Mouse (Mus musculus) spleen, adult 2 months (tissue): ENCODE results near the gene Trim31. TPM values are rescaled to one million over a fixed set of nuclear protein-coding genes. Genes with fewer than 3 reads are reported as not detected.

Experiments
- DNase-seq, 2 experiments: peaks; one replicate each; pipeline versions ENCODE4 v3.0.0 to v3.0.0-alpha.2; 2012 to 2021; ENCODE audit warnings: low spot score in 2 of 2, low read depth in 1 of 2
- H3K27ac ChIP-seq: fragments of 200-500 bp; 2 replicates; pipeline ENCODE4 v1.5.1; 2012; ENCODE audit warnings: low read length, inconsistent platforms; ENCODE audit not compliant: insufficient read depth
- H3K27me3 ChIP-seq: fragments of 200-500 bp; 2 replicates; pipeline ENCODE4 v1.6.1; 2012; ENCODE audit warnings: mild to moderate bottlenecking, moderate library complexity, low read length, inconsistent platforms; ENCODE audit not compliant: control insufficient read depth, insufficient read depth
- H3K36me3 ChIP-seq: fragments of 200-500 bp; 2 replicates; pipeline ENCODE4 v1.6.1; 2012; ENCODE audit warnings: mild to moderate bottlenecking, low read length, inconsistent platforms; ENCODE audit not compliant: control insufficient read depth, insufficient read depth
- H3K4me1 ChIP-seq: fragments of 200-500 bp; 2 replicates; pipeline ENCODE4 v1.6.1; 2011; ENCODE audit warnings: inconsistent platforms; ENCODE audit not compliant: control insufficient read depth, insufficient read depth, insufficient read length
- H3K4me3 ChIP-seq: fragments of 200-500 bp; 2 replicates; pipeline ENCODE4 v1.5.1; 2011; ENCODE audit warnings: mild to moderate bottlenecking, inconsistent platforms; ENCODE audit not compliant: insufficient read depth, insufficient read length; ENCODE audit errors: extremely low read depth
- CTCF ChIP-seq: fragments of 200-500 bp; IDR thresholded peaks from 2 replicates; pipeline ENCODE4 v1.5.1; 2011; ENCODE audit warnings: mild to moderate bottlenecking, inconsistent platforms; ENCODE audit not compliant: insufficient read depth, insufficient read length, insufficient replicate concordance; ENCODE audit errors: extremely low read depth
- POLR2A ChIP-seq: fragments of 200-500 bp; IDR thresholded peaks from 2 replicates; pipeline ENCODE4 v1.6.1; 2011; ENCODE audit warnings: low read depth, low read length, inconsistent platforms
- WGBS: fragments of 180-500 bp; shearing (Covaris S2); methylation state at CpG from one replicate; pipeline ENCODE4 v1.1.7; 2018; 5-methylcytosine and 5-hydroxymethylcytosine counted together
- polyA plus RNA-seq: library from polyadenylated mRNA; depleted of rRNA; stranded (reverse); fragments of >200 nt; gene quantifications from 2 replicates; pipeline ENCODE4 v1.2.3, GENCODE M21; 2012; rRNA removed

Trim31 gene
- not detected in 2 replicates for polyA plus RNA-seq

DNA sequence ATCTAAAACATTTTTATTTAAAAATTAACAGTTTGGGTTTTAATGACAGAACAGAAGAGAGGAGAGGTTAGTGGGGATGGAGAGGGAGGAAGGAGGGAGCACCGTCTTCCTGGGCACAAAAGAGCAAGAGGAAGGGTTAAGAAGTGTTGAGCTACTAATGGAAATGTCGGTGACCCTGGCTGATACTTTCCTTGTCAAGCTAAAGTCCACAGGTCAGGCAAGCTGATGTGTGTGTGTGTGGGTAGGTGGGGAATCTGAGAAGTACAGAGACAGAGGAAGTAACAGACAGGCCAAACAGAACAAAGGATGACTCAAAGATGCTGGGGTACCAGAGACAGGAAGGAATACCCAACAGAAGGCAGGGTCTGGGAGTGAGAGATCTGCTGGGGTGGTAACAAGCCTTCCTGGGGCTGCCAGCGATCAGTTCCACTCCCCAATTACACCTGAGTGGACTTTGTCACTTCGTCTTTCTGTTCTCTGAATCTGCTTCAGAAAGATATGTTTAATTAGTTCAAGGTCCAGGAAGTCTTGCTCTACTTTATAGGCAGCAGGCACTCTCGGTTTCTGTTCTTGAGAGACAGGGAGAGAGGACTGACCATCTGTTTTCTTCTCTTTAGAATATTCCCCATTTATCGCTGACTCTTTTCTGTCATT, at the start of gene Trim31:
Trim31 (plus strand) TSS at position 567 of the 654 bp plus-strand sequence.
- WGBS = 69% methylated on average over 6 of the region's 6 CpGs
- no peak within 1 kb of the TSS for H3K4me3 ChIP-seq
- TF ChIP-seq POLR2A = no peak
- no peak for TF ChIP-seq CTCF

DNA sequence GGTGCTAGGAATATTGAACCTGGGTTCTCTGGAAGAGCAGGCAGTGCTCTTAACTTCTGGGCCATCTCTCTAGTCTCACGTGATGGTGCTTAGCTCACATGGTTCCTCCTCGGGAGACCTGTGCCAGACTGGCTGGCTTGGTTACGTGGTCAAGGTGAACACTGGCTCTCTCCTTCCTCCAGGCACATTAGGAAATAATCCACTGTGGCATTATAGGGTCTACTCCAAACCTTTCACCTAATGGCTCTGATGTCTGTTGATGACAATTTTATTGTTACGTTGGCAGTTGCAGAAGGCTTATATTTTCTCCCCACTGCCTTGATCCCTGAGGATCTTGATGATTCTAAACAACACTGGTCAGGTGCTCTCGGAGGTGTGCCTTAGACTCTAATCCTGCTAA, 49.0 kb upstream of the Trim31 start:
- Histone ChIP-seq H3K27me3 (no peaks in the 10 kb centered on the region), H3K4me1 (peaks cover 8% of the 10 kb centered on the region; the same call in 1 of the 2 replicates), H3K36me3 (peaks cover 32% of the 10 kb centered on the region), H3K27ac (no peak overlapping the region), H3K4me3 (no peak overlapping the region)
- no peak for DNase-seq
- no peak for TF ChIP-seq POLR2A
- no peak for TF ChIP-seq CTCF
- WGBS = 80% methylated on average over 5 of the region's 5 CpGs

More for the DNA sequence above, at the start of gene Trim31:
- no peak for DNase-seq
- Histone ChIP-seq H3K27ac (no peak within 1 kb of the TSS), H3K27me3 (no peaks in the 10 kb centered on the region), H3K36me3 (no peaks in the 10 kb centered on the region), H3K4me1 (no peaks in the 10 kb centered on the region)

DNA sequence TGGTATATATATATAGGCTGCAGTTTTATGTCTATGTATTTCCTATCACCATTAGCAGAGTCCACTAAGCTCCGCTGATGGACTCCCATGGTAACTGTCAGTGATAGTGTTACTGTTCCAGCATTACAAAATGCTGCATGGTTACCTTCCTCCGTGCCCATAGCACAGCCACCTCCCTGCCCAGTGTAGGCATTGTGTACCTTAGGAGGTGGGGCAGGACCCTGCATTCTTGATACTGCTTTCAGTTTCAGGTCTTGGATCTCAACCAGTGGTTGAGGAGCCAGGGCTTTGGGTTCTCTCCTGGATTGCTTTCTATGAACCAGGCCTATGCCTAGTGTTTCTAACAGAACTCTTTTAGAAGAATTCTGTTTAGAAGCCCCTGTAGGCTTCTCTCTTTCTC, 47.9 kb upstream of the Trim31 start:
- peaks cover 4% of the 10 kb centered on the region; the same call in 1 of the 2 replicates for H3K4me1 ChIP-seq
- H3K27me3 ChIP-seq = no peaks in the 10 kb centered on the region
- WGBS = 90% methylated on average over 2 of the region's 2 CpGs
- peaks cover 35% of the 10 kb centered on the region for H3K36me3 ChIP-seq
- DNase-seq = no peak
- TF ChIP-seq CTCF (no peak), POLR2A (no peak)
- no peak overlapping the region for H3K4me3 ChIP-seq
- H3K27ac ChIP-seq = no peak overlapping the region

DNA sequence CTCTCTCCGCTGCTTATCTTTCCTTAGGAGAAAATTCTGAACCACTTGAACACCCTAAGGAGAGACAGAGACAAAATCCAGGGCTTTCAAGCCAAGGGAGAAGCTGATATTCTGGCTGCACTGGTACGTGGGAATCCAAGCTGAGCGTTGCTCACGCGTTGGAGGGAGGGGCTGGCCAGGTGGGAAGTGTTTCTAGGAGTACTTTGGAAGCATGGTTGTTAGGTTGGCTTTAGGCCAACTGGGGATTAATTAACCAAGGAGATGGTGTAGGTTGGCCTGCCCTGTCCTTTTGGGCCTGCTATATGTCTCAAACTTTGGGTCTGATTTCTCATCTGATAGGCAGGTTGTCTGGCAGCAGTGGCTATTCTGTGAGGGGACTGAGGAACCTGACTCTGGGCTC, 46.7 kb upstream of the Trim31 start:
- Histone ChIP-seq H3K4me1 (no peaks in the 10 kb centered on the region), H3K27ac (no peak overlapping the region), H3K27me3 (no peaks in the 10 kb centered on the region), H3K4me3 (no peak overlapping the region), H3K36me3 (peaks cover 39% of the 10 kb centered on the region)
- no peak for DNase-seq
- 98% methylated on average over 5 of the region's 5 CpGs for WGBS
- TF ChIP-seq CTCF (no peak), POLR2A (no peak)

DNA sequence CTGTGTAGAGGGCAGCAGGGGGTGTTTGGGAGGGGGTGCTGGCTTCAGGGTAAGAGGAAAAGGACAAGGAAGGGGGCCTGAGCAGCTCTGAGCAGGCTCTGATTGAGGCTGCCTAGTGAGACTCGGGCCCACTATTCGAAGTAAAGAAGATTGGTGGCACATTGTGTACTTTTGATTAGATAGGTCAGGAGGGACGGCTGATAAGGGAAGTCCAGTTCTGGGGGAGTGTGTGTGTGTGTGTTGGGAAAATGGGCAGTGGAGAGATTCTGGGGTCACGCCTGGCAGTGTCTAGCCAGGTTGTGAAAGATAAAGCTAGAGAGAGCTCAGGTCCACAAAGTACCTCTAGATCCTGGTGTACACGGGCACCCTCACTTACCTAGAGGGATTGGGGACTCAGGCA, 46.3 kb upstream of the Trim31 start:
- H3K36me3 ChIP-seq = peaks cover 41% of the 10 kb centered on the region
- no peak overlapping the region for H3K4me3 ChIP-seq
- no peak for TF ChIP-seq POLR2A
- TF ChIP-seq CTCF = no peak
- no peak overlapping the region for H3K27ac ChIP-seq
- DNase-seq = no peak
- no peaks in the 10 kb centered on the region for H3K4me1 ChIP-seq
- no peaks in the 10 kb centered on the region for H3K27me3 ChIP-seq
- 81% methylated on average over 5 of the region's 5 CpGs for WGBS

DNA sequence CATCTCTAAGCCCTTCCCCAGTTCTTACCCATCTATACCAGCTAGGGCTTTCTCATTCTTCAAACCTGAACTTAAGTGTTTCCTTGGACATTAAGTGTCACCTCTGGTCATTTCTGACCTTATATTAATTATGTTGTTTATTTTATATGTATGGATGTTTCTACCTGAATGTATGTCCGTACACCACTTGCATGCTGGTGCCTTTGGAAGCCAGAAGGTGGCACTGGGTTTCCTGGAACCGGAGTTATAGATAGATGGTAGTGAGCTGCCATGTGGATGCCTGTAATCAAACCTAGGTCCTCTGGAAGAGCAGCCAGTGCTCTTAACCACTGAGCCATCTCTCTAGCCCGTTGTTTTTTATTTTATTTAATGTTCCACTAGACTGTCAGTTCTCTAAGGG, 42.4 kb upstream of the Trim31 start:
- peaks cover 57% of the 10 kb centered on the region for H3K36me3 ChIP-seq
- no peaks in the 10 kb centered on the region for H3K4me1 ChIP-seq

DNA sequence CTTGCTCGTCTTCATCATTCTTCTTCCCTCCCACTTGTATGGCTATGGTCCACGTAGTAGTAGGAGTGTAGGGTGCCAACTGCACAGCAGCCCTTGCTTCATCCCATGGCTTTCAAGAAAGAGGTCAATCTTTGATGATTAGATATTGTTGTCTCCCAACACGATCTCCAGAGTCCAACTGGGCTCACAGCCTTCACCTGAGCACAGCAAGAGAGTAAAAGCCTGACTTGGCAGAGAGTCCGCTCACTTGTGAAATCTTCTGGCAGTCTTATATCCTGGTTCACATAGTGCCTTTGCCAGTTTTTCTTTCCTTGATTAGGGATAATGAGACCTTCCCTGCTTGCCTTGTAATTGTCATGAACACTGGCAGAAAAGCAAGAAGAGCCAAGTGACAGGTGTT, 41.7 kb upstream of the Trim31 start:
- TF ChIP-seq CTCF (no peak), POLR2A (no peak)
- DNase-seq = no peak
- no peak overlapping the region for H3K27ac ChIP-seq
- WGBS = 93% methylated on average over 4 of the region's 4 CpGs
- peaks cover 51% of the 10 kb centered on the region for H3K36me3 ChIP-seq
- H3K27me3 ChIP-seq = no peaks in the 10 kb centered on the region
- no peaks in the 10 kb centered on the region for H3K4me1 ChIP-seq
- no peak overlapping the region for H3K4me3 ChIP-seq

More for the DNA sequence above, 42.4 kb upstream of the Trim31 start:
- Histone ChIP-seq H3K27me3 (no peaks in the 10 kb centered on the region), H3K27ac (no peak overlapping the region), H3K4me3 (no peak overlapping the region)
- no peak for TF ChIP-seq CTCF
- no peak for TF ChIP-seq POLR2A
- no peak for DNase-seq
- 93% methylated on average over 3 of the region's 3 CpGs for WGBS
